Mouse (Mus musculus) lung, adult 2 months (tissue): ENCODE data around the gene Thumpd3. TPM values are rescaled to one million over a fixed set of nuclear protein-coding genes. Genes with fewer than 3 reads are reported as not detected.

ENCODE experiments used
- DNase-seq: peaks from one replicate; pipeline ENCODE4 v3.0.0; 2022
- H3K4me1 ChIP-seq: fragments of 200-500 bp; 2 replicates; pipeline ENCODE4 v1.6.1; 2011; ENCODE audit warnings: low read length; ENCODE audit not compliant: control insufficient read depth, insufficient read depth
- H3K4me3 ChIP-seq: fragments of 200-500 bp; replicated peaks from 2 replicates; pipeline ENCODE3; 2011; ENCODE audit warnings: low read depth, mild to moderate bottlenecking, control low read depth, low read length; ENCODE audit errors: extremely low read depth
- CTCF ChIP-seq: fragments of 200-500 bp; IDR thresholded peaks from 2 replicates; pipeline ENCODE4 v1.5.1; 2011; ENCODE audit warnings: mild to moderate bottlenecking, low read length, control low read depth; ENCODE audit not compliant: insufficient read depth
- POLR2A ChIP-seq: fragments of 200-500 bp; IDR thresholded peaks from 2 replicates; pipeline ENCODE4 v1.6.1; 2011; ENCODE audit warnings: low read depth, mild to moderate bottlenecking, control low read depth, low read length, borderline replicate concordance; ENCODE audit errors: extremely low read depth
- WGBS: fragments of 180-500 bp; shearing (Covaris S2); methylation state at CpG from one replicate; pipeline ENCODE4 v1.1.7; 2018; 5-methylcytosine and 5-hydroxymethylcytosine counted together
- polyA plus RNA-seq: library from polyadenylated mRNA; depleted of rRNA; stranded (reverse); fragments of >200 nt; gene quantifications from 2 replicates; pipeline ENCODE4 v1.2.3, GENCODE M21; 2012

The Thumpd3 gene
- polyA plus RNA-seq, 1 experiment = 5.8 TPM

DNA sequence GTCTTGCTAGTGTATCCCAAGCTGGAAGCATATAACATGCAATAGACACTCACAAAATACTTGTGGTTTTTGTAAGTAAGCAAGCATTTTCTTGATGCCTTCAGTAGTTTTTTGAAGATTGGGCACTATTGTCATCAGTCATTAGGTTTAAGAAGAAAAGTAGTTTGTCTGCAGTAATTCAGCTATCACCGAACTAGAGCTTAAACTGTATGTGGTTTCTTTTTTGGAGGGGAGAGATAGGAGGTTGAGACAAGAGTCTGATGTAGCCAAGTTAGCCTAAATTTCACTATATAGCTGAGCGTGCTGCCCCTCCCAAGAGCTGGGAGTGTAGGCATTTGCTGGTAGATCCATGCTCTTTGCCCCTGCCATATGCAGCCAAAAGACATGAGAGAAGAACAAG lies 2.3 kb downstream of the Thumpd3 start:
- WGBS = 95% methylated on average over 2 of the region's 2 CpGs
- no peak for TF ChIP-seq POLR2A
- TF ChIP-seq CTCF = no peak
- peaks cover 6% of the 10 kb centered on the region; the same call in 1 of the 2 replicates for H3K4me1 ChIP-seq
- H3K4me3 ChIP-seq = no peak overlapping the region
- DNase-seq = no peak

DNA sequence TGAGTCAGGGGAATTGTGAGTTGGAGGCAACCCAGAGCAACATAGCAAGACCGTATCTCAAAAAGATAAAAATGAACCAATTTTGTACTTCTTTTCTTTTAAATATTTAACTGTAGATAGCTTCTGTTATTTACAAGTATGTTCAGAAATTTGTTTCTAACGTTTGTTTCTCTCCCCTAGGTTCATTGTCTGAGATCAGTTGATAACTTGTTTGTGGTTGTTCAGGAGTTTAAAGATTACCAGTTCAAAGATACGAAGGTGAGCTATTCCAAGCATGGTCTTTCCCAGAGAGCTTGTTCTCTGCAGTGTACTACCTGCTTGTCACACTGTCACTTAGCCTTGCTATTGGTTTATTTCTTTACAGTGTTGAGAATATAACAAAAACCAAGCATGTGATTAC lies 3.1 kb downstream of the Thumpd3 start:
- Histone ChIP-seq H3K4me3 (no peak overlapping the region), H3K4me1 (peaks cover 6% of the 10 kb centered on the region; the same call in 1 of the 2 replicates)
- TF ChIP-seq POLR2A (no peak), CTCF (no peak)
- DNase-seq = no peak
- 93% methylated on average over 3 of the region's 3 CpGs for WGBS

DNA sequence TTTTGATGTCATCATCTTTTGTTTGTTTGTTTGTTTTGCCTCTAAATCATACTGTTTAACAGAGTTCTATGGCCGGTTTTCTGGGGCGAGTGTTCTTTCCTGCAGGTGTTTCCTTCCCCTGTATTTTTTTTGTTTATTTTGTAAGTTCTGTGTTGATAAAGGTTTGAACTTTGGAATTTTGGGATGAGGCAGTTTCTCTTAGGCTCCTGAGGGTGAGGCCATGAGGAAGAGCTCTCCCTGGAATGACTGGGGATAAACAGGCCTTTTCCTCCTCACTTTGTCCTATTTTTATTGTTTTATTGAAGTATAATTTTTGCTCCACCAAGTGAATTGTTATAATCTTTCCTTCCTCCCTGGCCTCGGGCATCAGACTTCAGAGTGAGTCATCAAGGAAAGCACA lies 6.9 kb downstream of the Thumpd3 start:
- TF ChIP-seq POLR2A = no peak
- TF ChIP-seq CTCF = no peak
- DNase-seq = no peak
- WGBS = 41% methylated on average over 3 of the region's 3 CpGs
- Histone ChIP-seq H3K4me3 (no peak overlapping the region), H3K4me1 (no peaks in the 10 kb centered on the region)

DNA sequence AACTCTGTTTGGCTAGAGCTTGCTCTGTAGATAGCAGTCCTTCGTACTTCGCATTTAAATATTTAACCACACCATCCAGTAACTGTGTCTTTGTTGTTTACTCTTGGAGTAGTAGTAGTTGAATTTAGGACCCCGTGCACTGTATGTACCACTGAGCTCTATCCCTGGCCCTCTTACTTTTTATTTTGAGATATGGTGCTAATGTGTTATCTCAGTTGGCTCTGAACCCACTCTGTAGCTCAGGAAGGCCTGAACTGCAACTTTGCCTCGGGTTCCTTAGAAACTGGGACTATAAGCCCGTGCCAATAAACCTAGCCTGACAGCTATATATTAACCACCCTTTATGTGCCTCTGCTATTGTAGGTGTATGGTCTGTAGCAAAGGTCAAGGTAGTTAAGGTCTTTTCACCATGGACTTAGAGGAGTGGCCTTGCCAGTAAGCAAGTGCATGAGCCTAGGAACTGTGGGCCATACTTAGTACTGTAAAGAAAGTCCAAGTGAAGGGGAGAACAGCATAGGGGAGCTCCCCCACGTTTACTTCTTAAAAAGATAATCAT lies 8.6 kb downstream of the Thumpd3 start:
- no peak for DNase-seq
- 84% methylated on average over 6 of the region's 6 CpGs for WGBS
- H3K4me1 ChIP-seq = no peaks in the 10 kb centered on the region
- TF ChIP-seq POLR2A = no peak
- no peak for TF ChIP-seq CTCF
- H3K4me3 ChIP-seq = no peak overlapping the region

DNA sequence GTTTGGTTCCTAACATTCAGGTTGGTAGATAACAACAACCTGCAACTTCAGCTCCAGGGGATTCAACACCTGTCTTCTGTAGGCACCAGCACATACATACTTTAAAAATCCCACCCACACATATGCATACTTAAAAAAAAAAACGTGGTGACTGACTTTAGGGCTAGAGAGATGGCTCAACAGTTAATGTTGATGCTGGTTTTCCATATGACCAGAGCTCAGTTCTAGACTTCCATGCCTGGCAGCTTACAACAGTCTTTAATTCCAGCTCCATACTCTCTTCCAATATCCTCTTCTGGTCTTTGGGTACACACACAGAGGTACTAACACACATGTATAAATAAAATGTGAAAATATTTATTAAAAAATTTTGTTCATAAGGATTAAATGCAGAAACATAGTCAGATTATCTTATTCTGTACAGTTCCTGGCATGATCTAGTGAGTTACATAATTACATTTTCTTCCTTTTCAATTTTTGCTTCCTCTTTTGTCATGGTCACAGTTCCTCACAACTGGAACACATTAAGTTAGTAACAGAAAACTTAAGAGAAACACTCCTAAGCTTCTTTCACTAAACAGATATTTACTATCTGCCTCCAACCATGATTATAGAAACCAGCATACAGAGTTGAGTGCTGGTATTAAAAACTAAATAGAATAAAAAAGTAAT lies 15.0 kb downstream of the Thumpd3 start:
- DNase-seq = no peak
- Histone ChIP-seq H3K4me1 (peaks cover 3% of the 10 kb centered on the region; the same call in 1 of the 2 replicates), H3K4me3 (no peak overlapping the region)
- WGBS = 60% methylated on average over 1 of the region's 1 CpGs
- TF ChIP-seq CTCF (no peak), POLR2A (no peak)

DNA sequence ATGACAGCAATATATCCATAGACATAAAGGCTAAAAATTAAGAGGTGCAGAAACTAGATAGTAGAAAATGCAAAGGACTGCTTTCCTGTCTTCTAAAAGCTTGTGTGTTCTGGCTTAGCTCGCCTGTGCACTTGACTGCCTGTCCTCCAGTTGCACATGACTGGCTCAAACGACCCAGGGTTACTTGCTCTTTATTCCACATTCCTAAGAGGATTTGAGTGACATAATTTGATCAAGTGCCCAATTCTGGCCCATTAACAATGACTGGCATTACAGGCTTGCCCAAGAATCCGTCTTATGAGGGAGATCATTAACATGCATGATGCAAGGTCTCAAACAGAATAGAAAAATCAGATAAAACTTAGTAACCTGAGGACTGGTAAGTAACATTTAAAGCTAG lies 16.2 kb downstream of the Thumpd3 start:
- Histone ChIP-seq H3K4me3 (no peak overlapping the region), H3K4me1 (peaks cover 3% of the 10 kb centered on the region; the same call in 1 of the 2 replicates)
- 50% methylated on average over 3 of the region's 3 CpGs for WGBS
- TF ChIP-seq CTCF (no peak), POLR2A (no peak)
- no peak for DNase-seq

DNA sequence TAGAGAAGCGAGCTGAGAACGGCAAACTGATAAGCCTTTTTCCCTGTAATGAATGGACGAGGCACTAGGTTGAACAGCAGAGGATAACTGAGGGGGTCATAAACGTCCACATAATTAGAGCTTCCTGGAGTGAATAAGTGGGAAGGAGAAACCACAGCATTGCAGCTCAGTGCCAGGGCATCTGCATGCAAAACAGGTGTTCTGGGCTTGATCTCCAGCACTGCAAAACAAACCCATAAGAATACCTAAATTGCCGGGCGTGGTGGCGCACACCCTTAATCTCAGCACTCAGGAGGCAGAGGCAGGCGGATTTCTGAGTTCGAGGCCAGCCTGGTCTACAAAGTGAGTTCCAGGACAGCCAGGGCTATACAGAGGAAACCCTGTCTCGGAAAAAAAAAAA lies 17.3 kb downstream of the Thumpd3 start:
- Histone ChIP-seq H3K4me3 (no peak overlapping the region), H3K4me1 (peaks cover 3% of the 10 kb centered on the region; the same call in 1 of the 2 replicates)
- TF ChIP-seq POLR2A = no peak
- no peak for TF ChIP-seq CTCF
- no peak for DNase-seq
- WGBS = 87% methylated on average over 10 of the region's 10 CpGs

DNA sequence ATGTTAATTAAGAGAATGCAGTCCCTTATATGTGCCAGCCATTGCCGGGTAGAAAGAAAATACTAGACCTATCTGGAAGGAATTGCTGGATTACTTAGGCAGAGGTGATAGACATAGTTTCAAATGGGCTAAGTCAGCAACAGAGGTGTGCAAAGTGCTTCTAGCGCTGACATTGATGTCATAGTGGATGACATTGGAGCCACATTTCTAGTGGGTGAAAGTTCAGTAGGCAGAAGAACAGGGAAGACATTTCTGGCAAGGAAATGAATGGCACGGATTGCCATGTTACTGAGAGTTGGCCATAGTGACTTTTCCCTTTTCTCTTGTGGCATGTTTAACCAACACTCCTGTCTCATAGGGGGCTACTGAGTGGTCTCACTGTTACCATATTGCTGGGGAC lies 19.2 kb downstream of the Thumpd3 start:
- Histone ChIP-seq H3K4me1 (peaks cover 3% of the 10 kb centered on the region; the same call in 1 of the 2 replicates), H3K4me3 (no peak overlapping the region)
- TF ChIP-seq CTCF (no peak), POLR2A (no peak)
- DNase-seq = no peak
- 83% methylated on average over 3 of the region's 3 CpGs for WGBS

DNA sequence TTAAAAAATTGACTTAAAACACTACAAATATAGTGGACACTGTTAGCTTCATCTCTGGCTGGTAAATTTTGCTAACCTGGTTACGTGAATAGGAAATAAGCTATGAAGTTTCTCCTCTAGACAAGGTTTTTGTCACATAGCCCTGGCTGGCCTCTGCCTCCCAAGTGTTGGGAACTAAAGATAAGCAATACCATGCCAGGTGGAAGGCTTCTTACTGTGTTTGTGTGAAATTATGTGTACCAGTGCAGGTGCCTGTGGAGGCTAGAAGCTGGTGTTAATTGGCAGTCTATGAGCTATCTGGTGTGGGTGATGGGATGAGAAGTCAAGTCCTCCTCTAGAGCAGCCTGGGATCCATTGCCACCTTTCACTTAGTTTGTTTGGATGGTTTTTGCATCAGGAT lies 23.1 kb downstream of the Thumpd3 start:
- TF ChIP-seq CTCF = no peak
- no peak for TF ChIP-seq POLR2A
- 95% methylated on average over 1 of the region's 1 CpGs for WGBS
- Histone ChIP-seq H3K4me3 (no peak overlapping the region), H3K4me1 (no peaks in the 10 kb centered on the region; the same call in 1 of the 2 replicates)
- no peak for DNase-seq

DNA sequence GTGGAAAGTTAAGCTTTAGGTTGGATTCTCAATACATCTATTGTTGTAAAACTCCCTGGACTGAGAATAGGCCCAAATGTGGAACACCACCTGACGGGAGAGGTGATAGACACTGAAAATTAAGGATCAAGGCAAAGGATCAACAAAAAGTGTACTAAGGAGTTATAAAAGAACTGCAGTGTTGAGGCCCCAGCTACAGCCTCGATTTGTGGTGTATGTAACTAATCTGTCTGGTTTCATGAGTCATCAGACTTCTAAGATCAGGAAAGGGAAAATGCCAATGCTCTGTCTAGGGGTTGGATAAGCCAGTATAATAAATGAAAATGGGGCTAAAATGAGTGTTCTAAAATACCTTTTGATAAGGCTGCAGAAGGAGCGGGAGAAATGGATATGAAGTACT lies 29.2 kb downstream of the Thumpd3 start:
- 15% methylated on average over 3 of the region's 3 CpGs for WGBS
- H3K4me3 ChIP-seq = peak overlapping the region; percentile 95
- TF ChIP-seq POLR2A = no peak
- no peak for TF ChIP-seq CTCF
- no peak for DNase-seq
- H3K4me1 ChIP-seq = peaks cover 12% of the 10 kb centered on the region
